Mouse (Mus musculus): ENCODE results near the gene Ces2g. TPM values are rescaled to one million over a fixed set of nuclear protein-coding genes. Genes with fewer than 3 reads are reported as not detected.

The Ces2g gene
- polyA plus RNA-seq, 1 experiment from 2014 or later = not detected

DNA sequence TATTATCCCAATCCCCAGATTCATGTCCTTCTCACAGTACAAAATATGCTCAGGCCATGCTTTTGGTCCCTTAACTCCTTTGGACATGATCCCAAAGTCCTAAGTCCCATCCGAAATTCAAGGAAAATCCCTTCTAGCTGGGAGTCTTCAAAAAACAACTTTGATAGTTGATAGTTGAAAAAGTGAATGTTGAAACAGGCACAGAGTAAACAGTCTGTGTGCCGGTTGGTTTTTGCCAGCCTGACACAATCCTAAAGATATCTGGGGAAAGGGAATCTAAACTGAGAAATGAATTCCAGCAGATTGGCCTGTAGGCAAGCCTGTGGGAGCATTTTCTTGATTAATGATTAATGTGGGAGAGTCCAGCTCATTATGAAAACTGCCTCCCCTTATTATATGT, 48.5 kb downstream of the Ces2g start:
- WGBS = 89% methylated on average over 2 of the region's 2 CpGs
- no peak for DNase-seq (ENCODE audit: extremely low spot score, low spot score)
- peaks cover 15% of the 10 kb centered on the region; the same call in 1 of the 2 replicates for H3K9me3 ChIP-seq
- H3K27ac ChIP-seq = no peak overlapping the region
- H3K36me3 ChIP-seq (replicated peaks) = no peaks in the 10 kb centered on the region
- no peaks in the 10 kb centered on the region for H3K27me3 ChIP-seq (ENCODE audit: poor library complexity, severe bottlenecking)
- no peaks in the 10 kb centered on the region for H3K4me1 ChIP-seq
- H3K4me3 ChIP-seq = no peak overlapping the region

DNA sequence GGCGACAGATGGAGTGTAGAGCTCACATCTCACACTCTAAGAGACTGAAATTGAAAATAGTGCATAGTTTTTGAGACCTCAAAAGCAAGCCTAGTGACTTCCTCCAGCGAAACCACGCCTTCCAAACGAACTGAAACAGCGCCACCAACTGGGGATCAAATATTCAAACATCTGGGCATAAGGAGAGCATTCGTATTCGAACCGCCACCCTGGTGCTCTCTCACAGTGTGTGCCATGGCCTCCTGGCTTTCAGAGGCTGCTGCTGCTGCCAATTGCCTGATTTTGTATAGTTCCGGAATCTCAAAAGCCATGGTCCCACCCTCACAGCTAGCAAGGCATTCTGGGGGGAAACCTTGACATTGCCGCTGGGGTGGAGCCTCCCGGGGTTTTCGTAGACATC, 49.6 kb downstream of the Ces2g start:
- Histone ChIP-seq H3K27me3 (ENCODE audit: poor library complexity, severe bottlenecking) (no peaks in the 10 kb centered on the region), H3K9me3 (peaks cover 15% of the 10 kb centered on the region; the same call in 1 of the 2 replicates), H3K27ac (no peak overlapping the region), H3K4me3 (no peak overlapping the region), H3K36me3 (replicated peaks) (no peaks in the 10 kb centered on the region), H3K4me1 (no peaks in the 10 kb centered on the region)
- DNase-seq (ENCODE audit: extremely low spot score, low spot score) = no peak
- 81% methylated on average over 12 of the region's 12 CpGs for WGBS

DNA sequence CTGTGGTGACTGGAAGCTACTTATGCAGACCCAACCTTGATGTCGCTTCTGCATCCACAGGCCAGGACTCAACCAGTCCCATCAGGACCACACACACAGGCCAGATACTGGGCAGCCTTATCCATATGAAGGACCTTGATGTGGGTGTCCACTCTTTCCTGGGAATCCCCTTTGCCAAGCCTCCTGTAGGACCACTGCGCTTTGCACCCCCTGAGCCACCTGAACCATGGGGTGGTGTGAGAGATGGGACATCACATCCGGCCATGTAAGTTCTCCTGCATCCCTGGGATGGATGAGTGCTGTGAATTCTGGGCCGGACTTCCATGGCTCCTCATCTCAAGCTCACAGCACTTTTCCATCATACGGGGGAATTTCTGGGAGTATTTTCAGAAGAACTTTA, 52.9 kb downstream of the Ces2g start:
- WGBS = 91% methylated on average over 5 of the region's 5 CpGs
- Histone ChIP-seq H3K36me3 (replicated peaks) (no peaks in the 10 kb centered on the region), H3K4me1 (no peaks in the 10 kb centered on the region), H3K27me3 (ENCODE audit: poor library complexity, severe bottlenecking) (no peaks in the 10 kb centered on the region), H3K4me3 (no peak overlapping the region), H3K27ac (no peak overlapping the region), H3K9me3 (peaks cover 4% of the 10 kb centered on the region; the same call in 1 of the 2 replicates)
- DNase-seq (ENCODE audit: extremely low spot score, low spot score) = no peak

Other genes with a start within 250 kb of the Ces2g start
- gene Ces2a, start 227.7 kb upstream of the Ces2g start, polyA plus RNA-seq (2016; fragmentation: Nextera tagmentation; extraction: Ambion mirVana) = not detected in 2 replicates
- gene Ces2b, start 130.1 kb upstream of the Ces2g start, polyA plus RNA-seq (2016; fragmentation: Nextera tagmentation; extraction: Ambion mirVana) = 0.07 and 0.19 TPM in 2 replicates
- gene Ces2c, start 114.7 kb upstream of the Ces2g start, polyA plus RNA-seq (2016; fragmentation: Nextera tagmentation; extraction: Ambion mirVana) = not detected in 2 replicates
- not detected in 2 replicates for gene Ces2e, start 35.5 kb upstream of the Ces2g start, polyA plus RNA-seq (2016; fragmentation: Nextera tagmentation; extraction: Ambion mirVana)
- not detected in 2 replicates for gene Ces2f, start 14.4 kb upstream of the Ces2g start, polyA plus RNA-seq (2016; fragmentation: Nextera tagmentation; extraction: Ambion mirVana)
- gene Ces2h, start 39.1 kb downstream of the Ces2g start, polyA plus RNA-seq (2016; fragmentation: Nextera tagmentation; extraction: Ambion mirVana) = not detected in 2 replicates
- not detected in 2 replicates for gene Ces3a, start 86.9 kb downstream of the Ces2g start, polyA plus RNA-seq (2016; fragmentation: Nextera tagmentation; extraction: Ambion mirVana)
- gene Ces3b, start 122.0 kb downstream of the Ces2g start, polyA plus RNA-seq (2016; fragmentation: Nextera tagmentation; extraction: Ambion mirVana) = not detected in 2 replicates
- not detected in 2 replicates for gene Ces4a, start 170.1 kb downstream of the Ces2g start, polyA plus RNA-seq (2016; fragmentation: Nextera tagmentation; extraction: Ambion mirVana)
- gene Cbfb, start 209.0 kb downstream of the Ces2g start, polyA plus RNA-seq (2016; fragmentation: Nextera tagmentation; extraction: Ambion mirVana) = 51.8 and 52.1 TPM in 2 replicates